Mouse (Mus musculus) activated CD4-positive, CD25-positive, alpha-beta regulatory T cell (primary cell): Measurements from ENCODE around the gene Prkar1a. TPM values are rescaled to one million over a fixed set of nuclear protein-coding genes. Genes with fewer than 3 reads are reported as not detected.

Source experiments
- polyA plus RNA-seq, 2 experiments: library from polyadenylated mRNA; unstranded; fragments of 100-300 nt; shearing (Covaris generic); gene quantifications; one replicate each; pipeline ENCODE4 v1.2.1; 2017

Prkar1a gene
- 100 to 1,000 TPM; 398 to 565 TPM for polyA plus RNA-seq

DNA sequence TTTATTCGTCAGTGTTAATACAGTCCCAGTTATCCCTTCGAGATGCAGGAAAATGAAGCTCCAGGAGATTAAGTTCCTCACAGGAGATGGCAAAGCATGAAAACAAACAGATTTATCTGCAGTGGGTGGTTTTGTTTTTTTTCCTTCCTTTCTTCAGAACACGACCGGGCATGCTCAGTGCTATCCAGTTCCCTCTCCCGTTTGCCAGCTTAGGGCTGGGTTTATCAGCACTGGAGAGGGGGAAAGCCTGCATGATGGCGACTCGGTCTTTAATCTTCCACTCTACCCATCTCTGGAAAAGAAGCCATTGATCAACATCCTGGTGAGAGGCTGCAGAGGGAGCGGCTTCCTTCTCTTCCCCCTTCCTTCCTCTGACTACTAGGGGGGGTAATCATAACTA is at the start of gene Prkar1a:
Prkar1a (plus strand) TSS at position 200 of the 400 bp plus-strand sequence.

DNA sequence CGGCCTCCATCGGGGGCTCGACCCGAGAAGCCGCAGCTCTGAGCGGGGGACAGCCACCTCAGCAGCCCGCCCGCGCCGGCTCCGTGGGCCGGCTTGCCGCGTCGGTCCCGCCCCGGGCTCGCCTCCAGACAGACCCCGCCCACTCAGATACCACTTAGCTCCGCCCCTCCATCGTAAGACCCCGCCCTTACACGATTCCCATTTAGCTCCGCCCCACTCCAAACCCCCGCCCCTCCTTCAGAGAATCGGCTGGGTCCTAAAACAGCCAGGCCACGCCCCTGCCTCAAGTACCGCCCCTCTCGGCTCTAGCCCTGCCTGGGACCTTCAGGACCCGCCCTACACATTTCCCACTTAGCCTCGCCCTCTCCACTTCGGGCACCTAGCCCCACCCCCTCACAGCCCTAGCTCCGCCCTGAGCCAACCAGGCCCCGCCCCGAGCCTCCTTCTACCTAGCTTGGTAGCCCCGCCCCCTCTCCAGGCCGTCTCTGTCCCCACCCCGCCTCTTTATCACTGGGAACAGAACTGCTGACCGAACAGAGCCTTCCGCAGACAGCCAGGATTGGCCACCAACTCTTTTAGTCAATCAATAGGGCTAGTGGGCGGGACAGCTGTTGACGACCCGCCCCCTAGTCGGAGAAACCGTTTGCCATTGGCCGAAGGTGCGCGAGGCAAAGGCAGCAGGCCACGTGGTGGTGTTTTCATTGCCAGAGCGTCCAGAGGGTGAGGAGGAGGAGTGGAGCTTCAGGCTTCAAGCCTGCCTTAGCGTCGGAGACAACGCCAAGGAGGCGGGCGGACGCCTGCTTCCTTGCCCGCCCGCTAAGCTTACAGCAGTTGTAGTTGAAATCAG is 37.7 kb upstream of the Prkar1a start, which contains the start of gene Wipi1:
Wipi1 (minus strand) TSS at position 665 of the 847 bp plus-strand sequence.

Other genes starting within 250 kb of the Prkar1a start
- under 1 TPM in 1 of 2 experiments, not detected in 1; 0.19 TPM for gene 9930022D16Rik, start 235.5 kb upstream of the Prkar1a start, polyA plus RNA-seq
- gene Amz2, start 223.5 kb upstream of the Prkar1a start, polyA plus RNA-seq = 10 to 100 TPM; 36.8 to 36.9 TPM
- gene Arsg, start 176.0 kb upstream of the Prkar1a start, polyA plus RNA-seq = 1 to 10 TPM; 1.9 to 3.1 TPM
- gene Slc16a6, start 175.8 kb upstream of the Prkar1a start, polyA plus RNA-seq = 10 to 100 TPM; 19.0 to 29.3 TPM
- gene Wipi1, start 37.4 kb upstream of the Prkar1a start, polyA plus RNA-seq = 1 to 10 TPM in 1 of 2 experiments, under 1 TPM in 1; 0.09 to 1.2 TPM
- gene Fam20a, start 72.9 kb downstream of the Prkar1a start, polyA plus RNA-seq = 1 to 10 TPM; 6.5 to 7.9 TPM
- gene 1700012B07Rik, start 178.6 kb downstream of the Prkar1a start, polyA plus RNA-seq = under 1 TPM; 0.33 to 0.51 TPM